Mouse (Mus musculus): ENCODE data around the gene Azin2. TPM values are rescaled to one million over a fixed set of nuclear protein-coding genes. Genes with fewer than 3 reads are reported as not detected.
A peak's percentile ranks its signal among the peaks of the same experiment; 100 is the strongest.

The Azin2 gene
- total and polyA plus RNA-seq, 2 experiments from 2014 or later, result 21.7 to 29.3 TPM

GRCm38 (mm10) chr4:128912085-128912484, 50.2 kb downstream of the Azin2 start:
- H3K9me3 ChIP-seq (ENCODE audit: low read length), result no peaks in the 10 kb centered on the region
- no peak overlapping the region for H3K9ac ChIP-seq (replicated peaks; ENCODE audit: low read length, poor library complexity, severe bottlenecking)
- no peaks in the 10 kb centered on the region for H3K27me3 ChIP-seq (ENCODE audit: insufficient read depth, low read length)
- DNase-seq (ENCODE audit: low spot score), result no peak
- WGBS, result 92% methylated on average over 10 of the region's 10 CpGs
- no peaks in the 10 kb centered on the region for H3K4me1 ChIP-seq (ENCODE audit: insufficient read depth, low read length)
- H3K4me2 ChIP-seq (ENCODE audit: low read depth, low read length, poor library complexity, severe bottlenecking), result no peak overlapping the region
- ATAC-seq (ENCODE audit: low FRiP score), result no peak
- no peak overlapping the region for H3K27ac ChIP-seq (ENCODE audit: low read depth, low read length)
- no peak overlapping the region for H3K4me3 ChIP-seq (ENCODE audit: low read depth, low read length)
- TF ChIP-seq CTCF (IDR thresholded peaks at IDR 0.05), result no peak
- H3K36me3 ChIP-seq (ENCODE audit: insufficient read depth, low read length), result peaks cover 19% of the 10 kb centered on the region; the same call in 1 of the 2 replicates

- H3K36me3 ChIP-seq (ENCODE audit: insufficient read depth, low read length), result peaks cover 22% of the 10 kb centered on the region
- no peaks in the 10 kb centered on the region for H3K27me3 ChIP-seq (ENCODE audit: insufficient read depth, low read length)
- WGBS, result 73% methylated on average over 8 of the region's 8 CpGs
- DNase-seq (ENCODE audit: low spot score) (no peak), ATAC-seq (ENCODE audit: low FRiP score) (no peak)
- no peak overlapping the region for H3K9ac ChIP-seq (replicated peaks; ENCODE audit: low read length, poor library complexity, severe bottlenecking)
- TF ChIP-seq CTCF (IDR thresholded peaks at IDR 0.05), result no peak
- no peak overlapping the region for H3K4me3 ChIP-seq (ENCODE audit: low read depth, low read length)
- no peak overlapping the region for H3K4me2 ChIP-seq (ENCODE audit: low read depth, low read length, poor library complexity, severe bottlenecking)
- no peak overlapping the region for H3K27ac ChIP-seq (ENCODE audit: low read depth, low read length)
- no peaks in the 10 kb centered on the region for H3K4me1 ChIP-seq (ENCODE audit: insufficient read depth, low read length)
- H3K9me3 ChIP-seq (ENCODE audit: low read length), result no peaks in the 10 kb centered on the region
Observed at GRCm38 (mm10) chr4:128910276-128911063, 51.8 kb downstream of the Azin2 start.

DNA sequence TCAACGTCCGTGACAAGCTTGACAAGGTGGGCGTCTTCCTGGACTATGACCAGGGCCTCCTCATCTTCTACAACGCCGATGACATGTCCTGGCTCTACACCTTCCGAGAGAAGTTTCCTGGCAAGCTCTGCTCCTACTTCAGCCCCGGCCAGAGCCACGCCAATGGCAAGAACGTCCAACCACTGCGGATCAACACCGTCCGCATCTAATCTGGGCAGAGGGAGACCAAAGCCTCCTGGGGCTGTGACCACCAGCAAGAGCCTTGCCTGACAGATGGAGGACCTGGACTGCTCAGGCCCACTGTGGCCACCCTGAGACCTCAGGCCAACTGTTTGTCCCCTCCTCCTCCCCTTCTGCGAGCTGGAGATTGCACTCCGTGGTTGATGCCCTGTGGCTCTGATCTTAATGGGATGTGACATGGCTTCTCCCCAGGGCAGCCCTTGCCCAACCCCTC, 52.8 kb downstream of the Azin2 start:
- Histone ChIP-seq H3K27me3 (ENCODE audit: insufficient read depth, low read length) (no peaks in the 10 kb centered on the region), H3K4me1 (ENCODE audit: insufficient read depth, low read length) (no peaks in the 10 kb centered on the region), H3K27ac (ENCODE audit: low read depth, low read length) (no peak overlapping the region), H3K9ac (replicated peaks; ENCODE audit: low read length, poor library complexity, severe bottlenecking) (no peak overlapping the region), H3K4me3 (ENCODE audit: low read depth, low read length) (no peak overlapping the region), H3K4me2 (ENCODE audit: low read depth, low read length, poor library complexity, severe bottlenecking) (no peak overlapping the region), H3K36me3 (ENCODE audit: insufficient read depth, low read length) (peaks cover 25% of the 10 kb centered on the region), H3K9me3 (ENCODE audit: low read length) (no peaks in the 10 kb centered on the region)
- DNase-seq (ENCODE audit: low spot score) (peak; percentile 65), ATAC-seq (ENCODE audit: low FRiP score) (no peak)
- 76% methylated on average over 14 of the region's 14 CpGs for WGBS
- TF ChIP-seq CTCF (IDR thresholded peaks at IDR 0.05), result no peak

GRCm38 (mm10) chr4:128908586-128909377, 53.5 kb downstream of the Azin2 start:
- no peak overlapping the region for H3K27ac ChIP-seq (ENCODE audit: low read depth, low read length)
- no peaks in the 10 kb centered on the region for H3K4me1 ChIP-seq (ENCODE audit: insufficient read depth, low read length)
- peak; percentile 86 for TF ChIP-seq CTCF (IDR thresholded peaks at IDR 0.05)
- no peaks in the 10 kb centered on the region for H3K27me3 ChIP-seq (ENCODE audit: insufficient read depth, low read length)
- ATAC-seq (ENCODE audit: low FRiP score), result 0 out of 2 replicates have a peak, but pooled peaks have one; percentile 44
- H3K9me3 ChIP-seq (ENCODE audit: low read length), result no peaks in the 10 kb centered on the region
- peak; percentile 81 for DNase-seq (ENCODE audit: low spot score)
- WGBS, result 65% methylated on average over 24 of the region's 24 CpGs
- H3K9ac ChIP-seq (replicated peaks; ENCODE audit: low read length, poor library complexity, severe bottlenecking), result no peak overlapping the region
- H3K4me3 ChIP-seq (ENCODE audit: low read depth, low read length), result no peak overlapping the region
- H3K4me2 ChIP-seq (ENCODE audit: low read depth, low read length, poor library complexity, severe bottlenecking), result no peak overlapping the region
- H3K36me3 ChIP-seq (ENCODE audit: insufficient read depth, low read length), result peaks cover 28% of the 10 kb centered on the region

GRCm38 (mm10) chr4:128907238-128907968, 54.8 kb downstream of the Azin2 start:
- H3K4me1 ChIP-seq (ENCODE audit: insufficient read depth, low read length), result no peaks in the 10 kb centered on the region
- H3K4me2 ChIP-seq (ENCODE audit: low read depth, low read length, poor library complexity, severe bottlenecking), result no peak overlapping the region
- TF ChIP-seq CTCF (IDR thresholded peaks at IDR 0.05), result no peak
- ATAC-seq (ENCODE audit: low FRiP score), result no peak
- H3K4me3 ChIP-seq (ENCODE audit: low read depth, low read length), result no peak overlapping the region
- DNase-seq (ENCODE audit: low spot score), result no peak
- no peak overlapping the region for H3K9ac ChIP-seq (replicated peaks; ENCODE audit: low read length, poor library complexity, severe bottlenecking)
- no peaks in the 10 kb centered on the region for H3K9me3 ChIP-seq (ENCODE audit: low read length)
- peaks cover 39% of the 10 kb centered on the region for H3K36me3 ChIP-seq (ENCODE audit: insufficient read depth, low read length)
- no peaks in the 10 kb centered on the region for H3K27me3 ChIP-seq (ENCODE audit: insufficient read depth, low read length)
- 72% methylated on average over 12 of the region's 12 CpGs for WGBS
- H3K27ac ChIP-seq (ENCODE audit: low read depth, low read length), result no peak overlapping the region

All from midbrain, postnatal 0 days (tissue).